Mouse (Mus musculus) T-helper 2 cell (primary cell): Measurements from ENCODE around the gene Nek4.

Experiments used
- in situ Hi-C: fragments of 300-600 bp; cut with MboI, MseI; formaldehyde crosslinking; loops from one replicate; pipeline ENCODE4 v1.15.1; 2025; ENCODE audit warnings: high pct_unique_total_duplicates

Nek4 gene

GRCm38 (mm10) chr14:30960366-30960765 is 9.2 kb downstream of the Nek4 start:
- in situ Hi-C loops: no loop called here

GRCm38 (mm10) chr14:30974204-30974603 is 23.0 kb downstream of the Nek4 start:
- in situ Hi-C loops: no loop called here

GRCm38 (mm10) chr14:30976222-30976621 is 25.0 kb downstream of the Nek4 start:
- in situ Hi-C loops: no loop called here

- in situ Hi-C loops: no loop called here
Measured at GRCm38 (mm10) chr14:30996417-30996816, 45.2 kb downstream of the Nek4 start.

- in situ Hi-C loops: loop anchor here (25.0 kb wide), 1 partner anchor 1162 kb away; the partner anchor contains the start of gene Ncoa4
Measured at GRCm38 (mm10) chr14:31000356-31000755, 49.2 kb downstream of the Nek4 start.

- in situ Hi-C loops: loop anchor here (25.0 kb wide), 1 partner anchor 1161 kb away; the partner anchor contains the start of gene Ncoa4
Measured at GRCm38 (mm10) chr14:31000816-31001306, 49.7 kb downstream of the Nek4 start.

GRCm38 (mm10) chr14:31001307-31002205 is 50.4 kb downstream of the Nek4 start, which contains the start of the genes Glt8d1 and Spcs1:
TSS of gene Glt8d1 (plus strand) at chr14:31001400.
TSS of gene Spcs1 (minus strand) at chr14:31001672.
- in situ Hi-C loops: loop anchor here (25.0 kb wide), 1 partner anchor 1161 kb away; the partner anchor contains the start of gene Ncoa4

GRCm38 (mm10) chr14:31004527-31004926 is 53.4 kb downstream of the Nek4 start:
- in situ Hi-C loops: loop anchor here (25.0 kb wide), 1 partner anchor 1158 kb away; the partner anchor contains the start of gene Ncoa4

GRCm38 (mm10) chr14:31006779-31007178 is 55.6 kb downstream of the Nek4 start:
- in situ Hi-C loops: loop anchor here (25.0 kb wide), 1 partner anchor 1156 kb away; the partner anchor contains the start of gene Ncoa4

GRCm38 (mm10) chr14:31011588-31011987 is 60.4 kb downstream of the Nek4 start:
- in situ Hi-C loops: loop anchor here (25.0 kb wide), 1 partner anchor 1151 kb away; the partner anchor contains the start of gene Ncoa4

- in situ Hi-C loops: loop anchor here (25.0 kb wide), 1 partner anchor 1148 kb away; the partner anchor contains the start of gene Ncoa4
Measured at GRCm38 (mm10) chr14:31013928-31014327, 62.8 kb downstream of the Nek4 start.

GRCm38 (mm10) chr14:31016063-31016462 is 64.9 kb downstream of the Nek4 start:
- in situ Hi-C loops: loop anchor here (25.0 kb wide), 1 partner anchor 1146 kb away; the partner anchor contains the start of gene Ncoa4

- in situ Hi-C loops: loop anchor here (25.0 kb wide), 1 partner anchor 1144 kb away; the partner anchor contains the start of gene Ncoa4
Measured at GRCm38 (mm10) chr14:31017854-31018253, 66.7 kb downstream of the Nek4 start.

GRCm38 (mm10) chr14:31018860-31019291 is 67.7 kb downstream of the Nek4 start, which contains the start of the genes Pbrm1 and Gnl3:
TSS of gene Pbrm1 (plus strand) at chr14:31019138.
TSS of gene Gnl3 (minus strand) at chr14:31019152.
- in situ Hi-C loops: loop anchor here (25.0 kb wide), 1 partner anchor 1143 kb away; the partner anchor contains the start of gene Ncoa4

GRCm38 (mm10) chr14:31019331-31020205 is 68.4 kb downstream of the Nek4 start:
- in situ Hi-C loops: loop anchor here (25.0 kb wide), 1 partner anchor 1143 kb away; the partner anchor contains the start of gene Ncoa4

- in situ Hi-C loops: loop anchor here (25.0 kb wide), 1 partner anchor 1140 kb away; the partner anchor contains the start of gene Ncoa4
Measured at GRCm38 (mm10) chr14:31022579-31022978, 71.4 kb downstream of the Nek4 start.

GRCm38 (mm10) chr14:31025785-31026184 is 74.6 kb downstream of the Nek4 start:
- in situ Hi-C loops: no loop called here
